Mouse (Mus musculus): ENCODE measurements around the gene Nrxn3.

Gene Nrxn3

GRCm38 (mm10) chr12:88818622-88819334 lies 96.1 kb downstream of the Nrxn3 start:
- DNase-seq = no peak

- DNase-seq = no peak
Measured at GRCm38 (mm10) chr12:88819335-88819709, 96.6 kb downstream of the Nrxn3 start.

- no peak for DNase-seq
Measured at GRCm38 (mm10) chr12:88820131-88820530, 97.5 kb downstream of the Nrxn3 start.

GRCm38 (mm10) chr12:88830851-88831250 lies 108.2 kb downstream of the Nrxn3 start:
- no peak for DNase-seq

GRCm38 (mm10) chr12:88835821-88836220 lies 113.1 kb downstream of the Nrxn3 start:
- DNase-seq = no peak

DNA sequence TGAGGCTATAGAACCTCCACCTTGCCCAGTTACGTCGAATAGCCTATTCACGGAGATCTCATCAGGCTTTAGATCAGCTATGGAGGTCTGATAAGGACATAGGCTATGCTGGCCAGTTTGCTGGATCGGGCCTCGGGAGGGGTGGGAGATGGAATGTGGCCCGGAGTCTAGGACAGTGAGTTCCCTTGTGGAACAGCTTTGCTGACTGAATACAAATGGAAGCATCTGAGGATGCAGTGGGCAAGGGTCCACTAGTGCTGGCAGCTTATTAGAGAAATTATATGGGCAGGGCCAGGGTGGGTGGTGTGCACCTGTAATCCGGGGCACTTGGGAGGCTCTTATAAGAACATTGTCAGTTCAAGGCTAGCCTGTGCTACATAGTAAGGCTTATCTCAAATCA lies 117.0 kb downstream of the Nrxn3 start:
- DNase-seq = no peak

- DNase-seq = no peak
Measured at GRCm38 (mm10) chr12:88841350-88841749, 118.7 kb downstream of the Nrxn3 start.

DNA sequence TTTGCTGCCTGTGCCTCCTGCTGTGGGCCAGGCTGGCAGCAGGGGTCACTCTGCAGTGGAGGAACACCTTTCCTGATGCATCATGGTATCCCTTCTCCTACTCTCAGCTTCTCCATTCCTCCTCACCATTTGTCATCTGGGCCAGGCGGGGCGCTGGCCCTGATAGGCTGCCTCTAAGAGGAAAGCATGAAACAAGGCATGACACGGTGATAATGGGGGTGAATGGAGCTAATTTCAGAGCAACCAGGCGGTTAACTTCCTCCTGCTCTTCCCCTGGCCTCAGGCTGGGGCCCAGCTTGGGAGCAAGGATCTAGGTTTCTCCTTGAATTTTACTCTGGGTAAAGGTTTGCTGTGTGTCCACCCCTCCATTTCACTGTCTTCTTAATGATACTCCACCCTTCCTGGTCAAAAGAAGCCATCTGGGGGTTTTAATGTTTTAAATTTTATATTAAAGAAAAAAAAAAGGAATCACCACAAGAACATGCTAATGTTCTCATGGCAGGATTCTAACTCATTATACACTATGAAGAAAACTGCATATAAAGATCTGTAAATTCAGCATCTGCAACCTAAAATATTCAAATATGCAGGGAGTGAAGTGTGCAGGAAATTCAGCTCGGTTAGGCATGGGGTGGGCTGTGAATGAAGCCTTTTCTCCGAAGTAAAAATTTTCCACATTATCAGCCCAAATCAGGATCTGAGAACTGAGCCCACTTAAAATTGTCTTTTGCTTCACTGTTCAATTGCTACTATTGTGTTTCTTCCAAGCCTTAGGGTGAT lies 127.9 kb downstream of the Nrxn3 start:
- no peak for DNase-seq

DNA sequence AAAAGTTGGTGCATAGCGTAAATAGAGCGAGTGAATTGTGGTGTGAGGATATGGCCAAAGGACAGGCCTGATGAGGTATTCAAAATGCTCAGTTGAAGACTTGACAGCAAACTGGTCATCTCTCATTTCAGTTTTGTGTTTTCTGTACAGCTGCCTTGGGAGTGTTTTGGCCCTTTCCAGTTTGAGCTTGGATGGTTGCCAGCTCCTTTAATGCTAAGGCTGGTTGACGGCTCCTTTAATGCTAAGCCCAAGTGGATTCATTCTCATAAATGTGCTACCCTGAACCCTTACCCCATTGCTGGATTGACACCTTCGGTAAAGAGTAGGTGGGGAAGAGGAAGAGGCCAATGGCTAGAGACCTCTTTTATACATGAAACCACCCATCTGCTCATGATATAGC lies 131.4 kb downstream of the Nrxn3 start:
- DNase-seq = no peak

DNA sequence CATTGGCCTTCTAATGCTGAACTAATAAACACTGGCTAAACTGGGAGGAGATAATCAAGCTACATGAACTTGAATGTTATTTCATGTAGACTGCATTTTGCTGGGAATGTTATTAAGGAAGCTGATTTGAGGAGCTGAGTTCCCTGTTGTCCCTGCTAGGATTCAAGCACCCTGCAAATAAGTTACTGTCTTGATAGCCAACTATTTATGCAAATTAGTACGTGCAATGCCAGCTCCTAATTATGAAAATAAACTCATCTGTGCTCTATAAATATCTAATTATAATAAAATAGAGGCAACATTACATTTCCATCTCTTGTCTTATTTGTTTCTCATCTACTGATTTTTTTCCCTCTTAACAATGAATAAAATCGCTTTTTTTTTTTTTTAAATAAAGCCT lies 135.0 kb downstream of the Nrxn3 start:
- no peak for DNase-seq

GRCm38 (mm10) chr12:88859456-88860345 lies 137.0 kb downstream of the Nrxn3 start:
- DNase-seq = no peak

GRCm38 (mm10) chr12:88860397-88860796 lies 137.7 kb downstream of the Nrxn3 start:
- no peak for DNase-seq

GRCm38 (mm10) chr12:88863069-88863468 lies 140.4 kb downstream of the Nrxn3 start:
- DNase-seq = no peak

DNA sequence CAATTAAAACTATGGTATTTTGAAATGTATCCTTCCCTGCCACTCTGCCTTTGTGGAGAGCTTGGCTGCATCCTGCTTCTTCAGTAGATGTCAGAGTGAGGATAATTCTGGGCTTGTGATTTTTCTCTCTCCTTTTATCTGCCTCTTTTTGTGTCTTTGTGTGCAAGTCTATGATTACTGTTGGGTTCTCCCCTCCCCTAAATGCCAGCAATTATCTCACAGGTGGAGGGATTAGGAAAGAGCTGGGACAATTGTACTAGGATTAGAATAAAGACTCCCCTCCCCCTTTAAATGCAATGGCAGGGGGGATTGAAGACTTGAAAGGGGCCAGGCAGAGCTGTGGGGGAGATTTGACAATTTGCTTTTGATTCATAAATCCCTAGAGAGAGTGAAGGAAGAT lies 145.6 kb downstream of the Nrxn3 start:
- DNase-seq = no peak

DNA sequence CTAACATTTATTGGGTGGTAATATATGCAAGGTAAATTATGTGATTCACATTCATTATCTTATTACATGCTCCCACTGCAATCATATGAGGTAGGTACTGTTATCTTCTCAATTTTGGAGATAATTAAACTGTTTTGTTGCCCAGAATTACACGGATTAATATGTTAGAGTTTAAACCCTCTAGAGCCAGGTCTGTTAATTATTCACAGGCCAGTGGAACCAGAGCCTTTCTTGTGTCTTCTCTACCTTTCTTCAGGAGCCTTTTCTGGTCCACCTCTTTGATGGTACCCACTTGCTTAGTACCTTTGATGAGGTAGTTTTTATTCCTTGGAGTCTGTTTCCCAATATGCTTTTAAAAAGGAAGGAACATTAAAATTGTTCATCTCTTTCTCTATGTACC lies 174.7 kb downstream of the Nrxn3 start:
- no peak for DNase-seq

DNA sequence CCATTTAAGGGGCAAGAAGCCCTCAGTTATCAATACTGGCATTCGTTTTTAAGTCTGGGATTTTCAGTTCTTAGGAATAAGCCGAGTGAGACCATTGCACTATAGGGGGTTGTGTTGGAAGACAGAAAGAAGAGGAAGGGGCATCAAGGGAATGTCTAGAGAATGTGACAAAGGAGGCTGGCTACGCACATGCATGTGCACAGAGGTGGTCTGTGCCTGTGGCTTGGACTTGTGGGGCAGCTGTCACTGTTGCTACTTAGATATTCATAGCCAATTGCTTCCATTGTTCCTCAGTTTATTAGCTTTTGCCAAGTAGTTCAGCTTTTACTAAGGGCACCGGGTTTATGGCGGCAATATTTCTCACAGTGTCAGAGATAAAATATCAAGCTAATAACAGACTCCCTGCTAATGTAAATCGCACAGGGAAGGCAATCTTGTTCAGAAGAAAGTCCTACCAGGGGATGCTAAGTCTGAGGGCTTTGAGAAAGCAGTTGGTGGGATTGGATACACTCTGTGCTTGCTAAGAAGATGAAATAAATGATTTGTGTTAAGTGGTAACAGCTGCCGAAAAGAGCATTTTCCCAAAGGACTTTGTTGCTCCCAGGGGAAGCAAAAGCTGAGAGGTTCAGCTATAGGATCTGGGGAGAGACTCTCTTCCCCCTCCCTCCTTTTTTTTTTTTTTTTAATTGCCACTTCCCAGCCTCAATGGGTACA lies 177.5 kb downstream of the Nrxn3 start:
- DNase-seq = no peak

DNA sequence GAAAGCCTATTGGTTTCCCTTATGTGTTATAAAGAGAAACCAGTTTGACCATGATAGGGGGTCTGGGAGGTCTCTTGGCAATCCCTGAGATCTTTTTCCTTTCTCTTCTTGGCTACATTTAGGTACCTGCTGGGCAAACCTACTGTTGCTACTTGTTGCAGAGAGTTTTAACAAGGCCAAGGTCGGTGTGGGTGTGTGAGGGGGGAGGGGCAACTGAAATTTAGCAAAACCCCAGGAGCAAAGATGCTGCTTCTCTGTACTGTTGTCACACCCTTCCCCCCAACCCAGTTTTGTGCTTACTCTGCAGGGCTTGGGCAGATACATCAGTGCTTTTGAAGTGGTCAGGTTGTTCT lies 178.0 kb downstream of the Nrxn3 start:
- DNase-seq = no peak

DNA sequence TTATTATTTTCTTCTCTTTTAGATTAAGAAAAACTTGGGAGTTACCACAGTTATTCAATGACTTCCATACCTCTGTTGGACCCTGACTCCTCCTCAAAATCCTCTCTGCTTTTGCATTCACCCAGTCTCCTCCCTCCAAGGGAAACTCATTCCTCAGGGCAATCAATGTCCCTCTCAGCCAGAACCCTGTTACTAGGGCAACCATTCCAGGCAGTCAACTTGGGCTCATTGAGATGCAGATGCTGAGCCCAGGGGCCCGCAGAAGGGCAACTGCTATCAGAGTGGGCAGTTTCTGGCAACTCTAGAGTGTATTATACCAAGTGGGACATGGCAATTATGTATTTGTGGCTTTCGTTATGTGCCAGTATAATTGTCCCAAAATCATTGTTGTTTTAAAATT lies 188.1 kb downstream of the Nrxn3 start:
- no peak for DNase-seq

- DNase-seq = no peak
Measured at GRCm38 (mm10) chr12:88916752-88917151, 194.1 kb downstream of the Nrxn3 start.

- no peak for DNase-seq
Measured at GRCm38 (mm10) chr12:88924896-88925295, 202.2 kb downstream of the Nrxn3 start.

DNA sequence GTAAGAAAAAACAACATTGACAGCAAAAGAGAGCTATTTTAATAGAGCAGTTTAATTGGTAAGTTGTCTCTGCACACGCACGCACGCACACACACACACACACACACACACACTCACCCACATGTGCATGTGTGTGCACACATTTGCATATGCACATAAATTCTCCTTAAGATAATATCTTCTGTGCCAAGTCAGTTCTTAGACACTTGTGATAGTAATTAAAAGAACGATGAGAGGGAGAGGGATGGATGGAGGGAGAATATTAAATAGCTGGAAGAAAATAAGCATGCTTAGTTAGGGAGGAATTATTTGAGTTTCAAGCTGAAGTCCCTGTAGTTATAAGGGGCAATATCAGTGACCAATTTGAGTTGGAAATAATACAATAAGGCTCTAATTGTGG lies 203.6 kb downstream of the Nrxn3 start:
- no peak for DNase-seq

DNA sequence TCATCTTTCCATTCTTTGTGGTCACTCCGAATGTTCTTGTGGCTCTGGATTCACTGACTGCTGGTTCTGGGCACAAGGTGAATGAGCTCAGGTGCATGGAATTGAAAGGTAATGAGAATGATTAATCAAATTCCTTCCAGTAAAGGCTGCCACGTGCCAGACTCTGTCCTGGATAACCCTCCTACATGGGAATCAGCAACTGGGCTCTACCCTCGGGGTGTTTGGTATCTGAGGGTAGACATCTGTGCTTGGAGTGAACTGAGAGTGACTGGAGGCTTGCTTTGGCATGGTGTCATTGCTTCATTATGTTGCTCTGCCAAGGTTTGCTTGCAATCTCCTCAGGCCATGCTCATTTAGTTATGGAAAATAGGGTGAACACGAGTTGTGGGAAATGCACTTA lies 209.0 kb downstream of the Nrxn3 start:
- no peak for DNase-seq

DNA sequence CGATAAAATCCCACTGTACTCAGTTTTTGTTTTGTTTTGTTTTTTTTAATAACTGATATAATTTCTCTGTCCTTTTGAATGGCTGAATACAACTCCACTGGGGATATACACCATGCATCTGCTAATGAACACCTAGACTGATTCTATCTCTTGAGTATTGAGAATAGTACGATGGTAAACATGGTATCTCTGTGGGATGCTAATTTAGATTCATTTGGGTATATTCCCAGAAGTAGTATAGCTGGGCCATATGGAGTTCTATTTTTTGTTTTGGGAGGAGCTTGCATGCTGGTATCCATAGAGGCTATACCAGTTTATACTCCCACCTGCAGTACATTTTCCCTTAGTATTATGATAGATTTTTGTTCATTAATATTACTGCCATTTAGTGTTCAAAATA lies 217.0 kb downstream of the Nrxn3 start:
- DNase-seq = no peak
